Mouse (Mus musculus) heart, adult 2 months (tissue): ENCODE measurements around the gene Sms. TPM values are rescaled to one million over a fixed set of nuclear protein-coding genes. Genes with fewer than 3 reads are reported as not detected.
A peak's percentile ranks its signal among the peaks of the same experiment; 100 is the strongest.

ENCODE experiments used
- DNase-seq, 2 experiments: peaks; one replicate each; pipeline ENCODE4 v3.0.0; 2021
- H3K27ac ChIP-seq: fragments of 200-600 bp; 2 replicates; pipeline ENCODE4 v1.8.1; 2022
- H3K27me3 ChIP-seq: fragments of 200-500 bp; 2 replicates; pipeline ENCODE4 v1.6.1; 2012; ENCODE audit warnings: mild to moderate bottlenecking, low read length, inconsistent platforms, mixed read lengths; ENCODE audit not compliant: control insufficient read depth, insufficient read depth
- H3K36me3 ChIP-seq: fragments of 200-500 bp; 2 replicates; pipeline ENCODE4 v1.6.1; 2012; ENCODE audit warnings: low read length, inconsistent platforms; ENCODE audit not compliant: control insufficient read depth, insufficient read depth
- H3K4me1 ChIP-seq: fragments of 200-500 bp; 2 replicates; pipeline ENCODE4 v1.6.1; 2011; ENCODE audit warnings: low read length; ENCODE audit not compliant: control insufficient read depth, insufficient read depth
- H3K4me3 ChIP-seq: fragments of 200-600 bp; 2 replicates; pipeline ENCODE4 v1.8.1; 2022
- H3K79me2 ChIP-seq: fragments of 200-500 bp; replicated peaks from 2 replicates; pipeline ENCODE4 v1.6.1; 2012; ENCODE audit warnings: mild to moderate bottlenecking, inconsistent platforms, low read length, moderate library complexity, mixed read lengths; ENCODE audit not compliant: control insufficient read depth, insufficient read depth
- H3K9ac ChIP-seq: fragments of 200-500 bp; 2 replicates; pipeline ENCODE4 v1.6.1; 2012; ENCODE audit warnings: low read depth, mild to moderate bottlenecking, control low read depth, inconsistent platforms, low read length, mixed read lengths
- CTCF ChIP-seq: fragments of 200-600 bp; IDR thresholded peaks from 2 replicates; pipeline ENCODE4 v1.8.1; 2022; ENCODE audit warnings: antibody characterized with exemption, mild to moderate bottlenecking, moderate library complexity
- EP300 ChIP-seq: fragments of 200-500 bp; IDR thresholded peaks from 2 replicates; pipeline ENCODE4 v1.6.1; 2011; ENCODE audit warnings: low read depth, low read length, control low read depth; ENCODE audit not compliant: insufficient read depth
- POLR2A ChIP-seq: fragments of 200-500 bp; IDR thresholded peaks from 2 replicates; pipeline ENCODE4 v1.6.1; 2011; ENCODE audit warnings: mild to moderate bottlenecking, low read depth, low read length, control low read depth; ENCODE audit not compliant: insufficient read depth
- WGBS: fragments of 180-500 bp; shearing (Covaris S2); methylation state at CpG from one replicate; pipeline ENCODE4 v1.1.7; 2018; 5-methylcytosine and 5-hydroxymethylcytosine counted together
- intact Hi-C: fragments of 180-260 bp; cut with DNase I; formaldehyde crosslinking; loops from one replicate; pipeline ENCODE4 v1.15.1; 2025
- polyA plus RNA-seq: library from polyadenylated mRNA; depleted of rRNA; stranded (reverse); fragments of >200 nt; gene quantifications from 2 replicates; pipeline ENCODE4 v1.2.3, GENCODE M21; 2012
- total RNA-seq, 2 experiments: library from RNA; stranded (reverse); gene quantifications; 2 replicates each; pipeline ENCODE4 v1.2.3; 2021

Sms gene
- total and polyA plus RNA-seq, 3 experiments: 18.3 to 56.7 (median 41.4) TPM

DNA sequence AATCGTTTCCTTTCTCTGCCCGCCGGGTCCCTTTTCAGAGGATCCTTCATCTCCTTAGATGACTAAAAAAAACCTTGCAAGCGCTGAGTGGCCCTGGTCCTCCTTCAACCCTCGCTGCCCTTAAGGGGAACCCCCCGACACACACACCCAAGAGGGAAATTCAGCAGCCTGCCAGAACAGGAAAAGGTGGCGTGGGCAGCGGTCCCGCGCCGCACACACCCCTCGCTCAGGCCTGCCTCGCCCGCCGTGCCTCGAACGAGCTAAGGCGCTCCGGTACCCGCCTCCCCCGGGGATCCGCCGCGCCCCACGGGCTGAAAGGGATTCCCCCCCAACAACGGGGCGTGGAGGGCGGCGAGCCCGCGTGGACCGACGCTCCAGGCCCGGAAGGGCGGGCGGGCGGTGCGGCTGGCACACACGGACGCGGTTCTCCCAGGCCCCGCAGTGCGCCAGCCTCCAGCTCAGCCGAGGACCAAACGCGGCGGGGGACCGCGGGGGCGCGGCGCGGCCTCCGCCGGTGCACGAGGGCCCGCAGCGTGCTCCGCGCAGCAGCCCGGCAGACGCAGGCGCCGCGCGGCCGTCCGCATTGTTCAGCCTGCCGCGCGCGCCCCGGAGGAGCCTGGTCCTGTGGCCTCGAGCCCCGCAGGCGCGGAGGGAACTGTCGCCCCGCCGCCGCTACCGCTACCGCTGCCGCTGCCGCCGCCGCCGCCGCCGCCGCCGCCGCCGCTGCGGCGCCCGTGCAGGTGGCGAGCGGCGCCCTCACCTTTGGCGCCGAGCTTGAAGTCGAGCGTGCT is 747 bp downstream of the Sms start:
- peak; percentile 48 to 50 for DNase-seq
- Histone ChIP-seq H3K79me2 (no peaks in the 10 kb centered on the region), H3K4me3 (peak overlapping the region; percentile 59), H3K27ac (peak overlapping the region; percentile 41; the same call in 1 of the 2 replicates), H3K27me3 (no peaks in the 10 kb centered on the region), H3K36me3 (no peaks in the 10 kb centered on the region), H3K9ac (peak overlapping the region; percentile 93), H3K4me1 (peaks cover 2% of the 10 kb centered on the region; the same call in 1 of the 2 replicates)
- 31% methylated on average over 104 of the region's 104 CpGs for WGBS
- intact Hi-C loops: no loop called here
- no peak for TF ChIP-seq POLR2A
- no peak for TF ChIP-seq CTCF
- no peak for TF ChIP-seq EP300

DNA sequence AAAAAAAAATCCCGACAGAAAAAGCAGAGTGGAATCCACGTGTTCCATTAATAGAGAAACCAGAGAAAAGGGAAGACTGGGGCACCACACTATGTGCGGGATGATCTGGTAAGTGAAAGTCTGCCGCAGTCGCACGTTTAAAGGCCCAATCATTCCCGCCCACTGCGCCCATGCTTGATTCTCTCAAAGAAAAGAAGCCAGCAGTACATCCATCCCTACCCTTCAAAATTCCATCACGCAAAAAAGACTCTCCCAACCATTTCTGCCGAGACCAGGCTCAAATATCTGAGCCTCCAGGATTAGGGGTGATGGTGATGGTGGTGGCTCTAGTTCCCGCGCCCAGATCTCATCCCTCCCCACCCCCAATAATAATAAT is 1.3 kb downstream of the Sms start:
- intact Hi-C loops: no loop called here
- Histone ChIP-seq H3K4me1 (peaks cover 2% of the 10 kb centered on the region; the same call in 1 of the 2 replicates), H3K4me3 (peak overlapping the region; percentile 59), H3K9ac (no peak overlapping the region; the same call in 1 of the 2 replicates), H3K36me3 (no peaks in the 10 kb centered on the region), H3K27ac (no peak overlapping the region), H3K27me3 (no peaks in the 10 kb centered on the region), H3K79me2 (no peaks in the 10 kb centered on the region)
- TF ChIP-seq EP300: no peak
- no peak for TF ChIP-seq CTCF
- no peak for TF ChIP-seq POLR2A
- no peak for DNase-seq
- WGBS: 26% methylated on average over 12 of the region's 12 CpGs

DNA sequence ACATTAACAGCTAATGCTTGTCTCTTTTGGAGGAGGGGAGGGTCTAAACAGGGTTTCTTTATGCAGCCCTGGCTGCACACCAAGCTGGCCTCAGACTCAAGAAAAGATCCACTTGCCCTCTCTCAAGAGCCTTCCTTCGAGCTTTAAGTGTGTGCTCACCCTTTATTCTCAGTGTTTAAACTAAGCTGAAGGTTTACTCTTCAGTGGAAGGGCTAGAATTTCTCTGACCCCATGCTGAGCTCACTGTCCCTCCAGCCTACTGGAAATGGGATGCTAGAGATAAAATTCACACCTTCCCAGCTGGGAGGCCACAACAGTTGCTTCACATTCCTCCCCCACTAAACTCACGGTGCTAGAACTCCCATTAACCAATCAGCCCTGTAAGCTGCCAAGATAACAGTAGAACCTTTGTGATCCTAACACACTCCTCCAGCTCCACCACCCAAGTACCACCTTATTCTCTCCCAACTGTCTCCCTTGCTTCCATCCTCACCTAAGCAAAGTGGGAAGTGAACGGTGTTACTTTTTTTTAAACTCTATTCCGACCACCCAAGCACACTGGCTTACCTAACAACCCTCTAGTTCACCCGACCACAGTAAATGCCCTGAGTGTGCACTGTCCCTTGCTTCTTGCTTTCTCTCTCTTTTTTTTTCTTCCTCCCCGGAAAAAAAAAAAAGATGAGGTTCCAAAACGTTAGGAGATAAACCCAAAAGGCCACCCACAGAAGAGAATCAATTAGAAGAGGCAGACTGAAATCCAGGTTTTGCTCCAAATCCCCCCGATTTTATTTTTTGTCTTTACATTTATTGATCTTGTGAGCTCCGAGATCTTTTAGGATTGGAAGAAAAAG is 2.0 kb downstream of the Sms start:
- Histone ChIP-seq H3K4me1 (peaks cover 2% of the 10 kb centered on the region; the same call in 1 of the 2 replicates), H3K4me3 (no peak overlapping the region), H3K79me2 (no peaks in the 10 kb centered on the region), H3K9ac (no peak overlapping the region), H3K36me3 (no peaks in the 10 kb centered on the region), H3K27me3 (no peaks in the 10 kb centered on the region), H3K27ac (no peak overlapping the region)
- intact Hi-C loops: no loop called here
- WGBS: 42% methylated on average over 9 of the region's 9 CpGs
- TF ChIP-seq POLR2A: no peak
- TF ChIP-seq CTCF: no peak
- no peak for TF ChIP-seq EP300
- no peak for DNase-seq

DNA sequence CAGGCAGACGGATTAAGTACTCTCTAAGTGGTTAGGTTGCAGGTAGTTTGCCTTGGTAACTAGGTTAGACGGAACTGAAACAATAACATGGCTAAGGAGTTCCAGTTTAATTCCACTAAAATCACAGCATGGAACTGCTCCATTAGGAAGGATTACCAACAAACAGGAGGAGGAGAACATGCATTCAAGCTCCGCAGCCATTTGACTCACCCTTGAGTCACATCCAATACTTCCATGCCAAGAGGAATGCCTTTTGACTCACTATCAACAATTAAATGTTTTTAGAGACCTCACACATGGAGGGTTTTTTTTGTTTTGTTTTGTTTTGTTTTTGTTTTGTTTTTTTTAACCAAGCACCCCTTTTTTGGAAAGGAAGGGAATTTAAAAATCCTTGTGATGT is 3.3 kb downstream of the Sms start:
- WGBS: 74% methylated on average over 3 of the region's 3 CpGs

DNA sequence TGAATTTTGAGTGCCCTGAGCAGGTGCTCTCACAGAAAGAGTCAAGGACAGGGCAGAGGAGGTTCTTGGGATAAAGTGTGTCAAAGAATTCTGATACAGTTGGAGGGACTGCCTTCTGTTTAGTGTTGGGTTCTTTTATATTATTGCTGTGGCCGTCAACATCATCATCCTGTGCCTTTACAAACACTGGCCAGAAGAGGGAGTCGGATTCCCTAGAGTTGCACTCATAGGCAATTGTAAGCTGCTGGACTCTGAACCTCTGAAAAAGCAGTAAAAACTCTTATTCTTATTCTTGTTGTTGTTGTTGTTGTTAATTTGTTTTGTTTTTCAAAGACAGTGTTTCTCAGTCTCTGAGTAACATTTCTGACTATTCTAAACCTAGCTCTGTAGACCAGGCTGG is 5.3 kb downstream of the Sms start:
- no peak overlapping the region for H3K9ac ChIP-seq
- H3K27me3 ChIP-seq: no peaks in the 10 kb centered on the region
- no peaks in the 10 kb centered on the region for H3K79me2 ChIP-seq
- H3K4me3 ChIP-seq: no peak overlapping the region
- H3K4me1 ChIP-seq: peaks cover 2% of the 10 kb centered on the region; the same call in 1 of the 2 replicates
- H3K27ac ChIP-seq: no peak overlapping the region
- intact Hi-C loops: loop anchor here (1.0 kb wide), 1 partner anchor 158 kb away; no protein-coding TSS in a partner anchor
- TF ChIP-seq CTCF (peak; percentile 71), POLR2A (no peak)
- WGBS: 26% methylated on average over 2 of the region's 2 CpGs
- DNase-seq: peak in 1 of 2 experiments; percentile 10
- no peaks in the 10 kb centered on the region for H3K36me3 ChIP-seq

More for the DNA sequence above, 3.3 kb downstream of the Sms start:
- DNase-seq: no peak
- Histone ChIP-seq H3K4me3 (no peak overlapping the region), H3K27ac (no peak overlapping the region), H3K36me3 (no peaks in the 10 kb centered on the region), H3K27me3 (no peaks in the 10 kb centered on the region), H3K79me2 (no peaks in the 10 kb centered on the region), H3K4me1 (peaks cover 2% of the 10 kb centered on the region; the same call in 1 of the 2 replicates), H3K9ac (no peak overlapping the region)
- TF ChIP-seq POLR2A: no peak
- TF ChIP-seq EP300: no peak
- intact Hi-C loops: no loop called here

DNA sequence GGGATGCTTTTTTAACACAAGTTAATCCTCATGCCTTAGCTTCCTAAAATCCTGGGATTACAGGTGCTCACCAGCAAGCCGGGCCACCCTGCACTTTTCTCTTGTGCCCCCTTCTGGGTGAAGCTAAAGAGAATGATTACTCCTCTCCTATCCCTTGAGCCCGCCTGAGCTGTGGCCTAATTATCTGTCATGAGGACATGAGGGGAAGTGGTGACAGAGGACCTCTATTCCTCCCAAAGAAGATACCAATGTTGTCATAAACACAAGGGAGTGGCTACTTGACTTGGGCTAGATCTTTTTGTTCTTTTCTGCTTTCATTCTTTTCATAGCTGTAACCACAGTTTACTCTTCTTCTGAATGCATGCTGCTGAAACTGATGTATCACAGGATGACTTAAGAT is 9.2 kb downstream of the Sms start:
- Histone ChIP-seq H3K9ac (no peak overlapping the region), H3K79me2 (no peaks in the 10 kb centered on the region), H3K27me3 (no peaks in the 10 kb centered on the region), H3K27ac (no peak overlapping the region), H3K4me3 (no peak overlapping the region), H3K36me3 (no peaks in the 10 kb centered on the region), H3K4me1 (no peaks in the 10 kb centered on the region)
- intact Hi-C loops: no loop called here
- no peak for DNase-seq
- TF ChIP-seq EP300: no peak
- no peak for TF ChIP-seq CTCF
- TF ChIP-seq POLR2A: no peak
- WGBS: 74% methylated on average over 2 of the region's 2 CpGs
